Mouse (Mus musculus): ENCODE results near the gene Pycr1. TPM values are rescaled to one million over a fixed set of nuclear protein-coding genes. Genes with fewer than 3 reads are reported as not detected.

Gene Pycr1
- total RNA-seq, 2 experiments from 2014 or later, result 7.9 to 8.0 TPM

GRCm38 (mm10) chr11:120657301-120657700, 13.7 kb upstream of the Pycr1 start:
- no peak for DNase-seq

GRCm38 (mm10) chr11:120654741-120655140, 11.2 kb upstream of the Pycr1 start:
- DNase-seq, result no peak

GRCm38 (mm10) chr11:120651872-120652271, 8.3 kb upstream of the Pycr1 start:
- DNase-seq, result no peak

GRCm38 (mm10) chr11:120648001-120648476, 4.5 kb upstream of the Pycr1 start, which contains the start of gene Myadml2:
Gene Myadml2, minus strand, starts transcription at chr11:120648158.
- peak; percentile 62 for DNase-seq

GRCm38 (mm10) chr11:120647047-120647830, 3.7 kb upstream of the Pycr1 start:
- no peak for DNase-seq

- DNase-seq, result peak; percentile 37
Observed at GRCm38 (mm10) chr11:120642939-120643600, 499 bp downstream of the Pycr1 start.

GRCm38 (mm10) chr11:120641869-120642268, 1.7 kb downstream of the Pycr1 start:
- DNase-seq, result no peak

- no peak for DNase-seq
Observed at GRCm38 (mm10) chr11:120641255-120641654, 2.3 kb downstream of the Pycr1 start.

- no peak for DNase-seq
Observed at GRCm38 (mm10) chr11:120634810-120635209, 8.8 kb downstream of the Pycr1 start.

GRCm38 (mm10) chr11:120633520-120634343, 9.8 kb downstream of the Pycr1 start, which contains the start of gene Mafg:
Gene Mafg, minus strand, starts transcription at chr11:120633600.
- peak; percentile 95 for DNase-seq

GRCm38 (mm10) chr11:120632559-120633519, 10.7 kb downstream of the Pycr1 start:
- peak; percentile 74 for DNase-seq

GRCm38 (mm10) chr11:120631726-120632448, 11.7 kb downstream of the Pycr1 start:
- DNase-seq, result no peak

GRCm38 (mm10) chr11:120630881-120631725, 12.5 kb downstream of the Pycr1 start:
- no peak for DNase-seq

- no peak for DNase-seq
Observed at GRCm38 (mm10) chr11:120630401-120630871, 13.1 kb downstream of the Pycr1 start.

- DNase-seq, result peak; percentile 65
Observed at GRCm38 (mm10) chr11:120629911-120630310, 13.7 kb downstream of the Pycr1 start.

GRCm38 (mm10) chr11:120629341-120629730, 14.2 kb downstream of the Pycr1 start:
- DNase-seq, result no peak

- no peak for DNase-seq
Observed at GRCm38 (mm10) chr11:120628601-120629340, 14.8 kb downstream of the Pycr1 start.

- no peak for DNase-seq
Observed at GRCm38 (mm10) chr11:120627468-120628300, 15.9 kb downstream of the Pycr1 start.

Measured in heart, postnatal 4 days (tissue).